Mouse (Mus musculus) kidney, postnatal 14 days (tissue): ENCODE data around the gene Setdb2.
"Not testable (repeated sequence)": the region's sequence is repeated elsewhere in the genome, so short reads cannot be mapped to it uniquely, and the experiment has no call there.

Experiments
- DNase-seq: peaks from one replicate; pipeline ENCODE4 v3.0.0; 2022; ENCODE audit warnings: mixed read lengths

The Setdb2 gene

GRCm38 (mm10) chr14:59440558-59441471 is at the start of gene Setdb2, which contains the start of gene Cab39l:
TSS of gene Setdb2 (minus strand) at chr14:59440884.
TSS of gene Cab39l (plus strand) at chr14:59440972.
- DNase-seq = peak; percentile 97

GRCm38 (mm10) chr14:59485247-59485810 is 44.6 kb upstream of the Setdb2 start:
- no peak for DNase-seq

- DNase-seq = peak; percentile 48
Measured at GRCm38 (mm10) chr14:59478699-59479098, 38.0 kb upstream of the Setdb2 start.

DNA sequence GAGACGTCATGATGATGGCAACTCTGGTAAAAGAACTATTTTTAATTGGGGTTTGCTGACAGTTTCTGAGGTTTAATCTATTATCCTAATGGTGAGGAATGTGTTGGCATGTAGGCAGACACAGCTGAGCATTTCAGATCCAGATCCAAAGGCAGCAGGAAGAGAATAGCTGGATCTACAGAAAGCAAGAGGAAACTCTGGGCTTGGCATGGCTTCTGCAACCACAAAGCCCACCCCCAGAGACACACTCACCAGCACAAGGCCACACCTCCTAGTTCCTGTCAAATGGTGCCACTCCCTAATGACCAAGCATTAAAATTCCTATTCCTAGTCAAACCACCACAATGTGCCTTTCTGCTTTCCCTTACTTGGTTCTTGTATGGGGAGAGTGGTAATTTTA is 30.1 kb upstream of the Setdb2 start:
- no peak for DNase-seq

- DNase-seq = peak; percentile 38
Measured at GRCm38 (mm10) chr14:59467798-59468197, 27.1 kb upstream of the Setdb2 start.

DNA sequence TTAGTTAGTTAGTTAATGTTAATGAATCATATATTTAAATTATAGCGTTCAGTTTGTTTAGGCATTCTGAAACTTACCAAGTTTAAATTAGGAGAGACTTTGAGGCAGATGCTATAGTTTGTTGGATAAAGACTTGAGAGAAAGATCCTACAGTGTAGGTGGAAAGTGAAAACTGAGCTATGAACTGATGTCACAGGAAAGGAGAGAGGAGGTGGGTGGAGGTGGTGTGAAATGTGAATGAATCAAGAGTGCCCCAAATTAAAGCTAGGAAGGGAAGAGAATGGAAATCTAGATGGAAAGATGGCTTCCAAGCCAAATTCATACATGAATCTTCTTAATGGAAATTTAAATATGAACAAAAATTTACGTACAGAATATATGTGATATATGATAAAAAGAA is 25.8 kb upstream of the Setdb2 start:
- DNase-seq = no peak

GRCm38 (mm10) chr14:59447981-59448380 is 7.3 kb upstream of the Setdb2 start:
- DNase-seq = peak; percentile 53

GRCm38 (mm10) chr14:59445421-59445820 is 4.7 kb upstream of the Setdb2 start:
- DNase-seq = no peak

DNA sequence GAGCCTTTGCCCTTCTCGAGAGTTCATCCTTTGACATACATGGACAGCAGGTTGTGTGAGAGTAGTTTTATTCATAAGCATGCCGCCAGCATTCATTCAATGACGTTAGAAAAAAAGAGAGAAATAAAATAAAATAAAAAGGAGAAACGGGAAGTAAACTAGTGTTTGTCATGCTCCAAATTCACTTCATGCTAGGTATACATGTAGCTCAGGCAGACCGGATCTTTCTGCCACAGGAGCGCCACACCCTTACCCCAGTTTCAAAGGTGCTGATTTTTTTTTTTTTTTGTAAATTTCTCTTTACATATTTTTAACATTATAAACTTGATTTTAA is 755 bp upstream of the Setdb2 start:
- no peak for DNase-seq

GRCm38 (mm10) chr14:59440039-59440438 is 645 bp downstream of the Setdb2 start:
- no peak for DNase-seq

GRCm38 (mm10) chr14:59438505-59438904 is 2.2 kb downstream of the Setdb2 start:
- DNase-seq = no peak

DNA sequence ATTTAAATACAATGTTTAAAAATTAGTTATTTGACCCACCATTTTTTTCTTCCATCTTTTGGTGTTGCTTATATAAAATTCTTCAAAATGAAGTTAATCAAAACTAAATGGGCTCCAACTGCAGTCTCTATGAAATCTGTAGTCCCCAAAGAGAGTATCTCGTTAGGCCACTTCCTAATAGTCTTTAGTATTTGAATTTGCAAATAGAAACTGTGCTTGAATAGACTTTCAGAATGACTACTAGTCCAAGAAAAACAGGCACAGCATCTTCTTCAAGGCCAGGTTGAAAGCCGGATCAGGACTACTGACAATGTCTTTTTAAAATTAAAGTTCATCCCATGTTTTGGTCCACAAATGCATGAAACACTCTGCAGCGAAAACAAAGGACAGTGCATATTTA is 3.3 kb downstream of the Setdb2 start:
- DNase-seq = no peak

DNA sequence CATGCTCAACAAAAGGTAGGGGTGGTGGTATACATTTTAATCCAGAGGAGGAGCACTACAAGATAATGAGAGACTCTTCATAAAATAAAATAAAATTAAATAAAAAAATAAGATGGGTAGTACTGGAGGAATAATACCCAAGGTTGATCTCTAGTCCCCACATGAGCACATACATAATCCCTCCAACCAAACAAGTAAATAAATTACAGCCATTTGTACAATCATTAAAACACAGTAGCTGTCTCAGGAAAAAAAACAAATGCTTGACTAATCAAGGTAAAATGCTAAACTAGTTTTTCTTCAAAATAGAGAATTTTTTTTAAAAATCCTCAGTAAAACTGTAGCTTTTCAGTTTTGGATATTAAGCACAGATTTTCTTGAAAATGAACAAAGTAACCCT is 5.5 kb downstream of the Setdb2 start:
- no peak for DNase-seq

GRCm38 (mm10) chr14:59433902-59434301 is 6.8 kb downstream of the Setdb2 start:
- DNase-seq = no peak

DNA sequence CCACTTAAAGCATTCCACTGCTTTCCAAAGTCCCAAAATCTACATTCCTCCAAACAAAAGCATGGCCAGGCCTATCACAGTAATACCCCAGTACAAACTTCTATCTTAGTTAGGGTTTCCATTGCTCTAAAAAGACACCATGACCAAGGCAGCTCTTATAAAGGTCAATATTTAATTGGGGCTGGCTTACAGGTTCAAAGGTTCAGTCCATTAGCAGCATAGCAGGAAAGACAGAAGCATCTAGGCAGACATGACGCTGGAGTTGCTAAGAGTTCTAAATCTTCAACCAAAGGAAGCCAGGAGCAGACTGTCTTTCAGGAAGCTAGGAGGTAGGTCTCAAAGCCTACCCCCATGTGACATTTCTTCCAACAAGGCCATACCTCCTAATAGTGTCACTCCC is 10.1 kb downstream of the Setdb2 start:
- DNase-seq = no peak

DNA sequence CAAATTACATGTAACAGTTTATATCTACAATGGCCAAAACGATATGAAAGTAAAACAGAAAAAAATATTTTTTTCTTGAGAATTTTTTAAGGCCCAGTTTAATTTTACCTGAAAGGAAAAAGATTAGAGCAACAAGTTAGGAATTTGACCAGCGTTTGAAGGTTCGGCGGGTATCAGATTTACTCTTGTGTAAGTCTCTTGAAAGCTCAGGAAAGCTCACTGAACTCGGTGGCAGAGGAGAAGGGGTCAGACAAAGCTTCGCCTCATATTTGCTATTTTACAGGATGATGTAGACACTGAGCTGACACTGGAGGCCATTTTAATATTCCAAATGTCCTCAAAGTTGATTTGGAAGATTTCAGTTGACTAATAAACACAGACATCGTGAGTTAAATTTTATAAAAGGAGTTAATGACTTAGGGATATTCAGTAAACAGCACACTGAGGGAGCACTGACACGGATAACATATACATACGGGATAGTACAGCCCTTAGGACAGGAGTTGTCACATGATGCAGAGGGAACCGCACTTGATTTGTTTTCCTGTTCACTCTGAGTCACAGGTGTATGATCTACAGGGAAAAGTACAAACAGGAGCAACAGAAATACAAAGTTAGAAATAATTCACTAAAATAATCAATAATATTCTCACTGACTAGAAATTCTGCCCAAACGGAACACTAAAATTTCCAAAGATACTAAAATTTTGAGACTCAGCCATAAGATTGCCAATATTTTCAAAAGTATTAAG is 17.6 kb downstream of the Setdb2 start:
- DNase-seq = no peak

DNA sequence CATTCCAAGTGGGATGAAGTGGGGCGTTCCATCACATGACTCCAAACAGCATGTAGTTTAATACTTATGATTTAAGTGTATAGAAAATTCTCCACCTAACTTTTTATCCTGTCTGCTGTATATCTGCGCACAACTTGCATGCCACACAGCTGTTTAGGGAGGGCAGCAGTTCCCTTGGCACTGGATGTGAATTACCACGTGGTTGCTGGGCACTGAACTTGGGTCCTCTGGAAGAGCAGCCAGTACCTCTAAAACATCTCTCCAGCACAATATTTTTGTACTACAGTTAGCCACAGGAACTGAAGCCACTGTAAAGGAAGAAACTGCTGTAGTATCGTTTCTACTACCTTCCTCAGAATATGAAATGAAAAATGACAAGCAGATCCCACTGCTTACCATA is 22.5 kb downstream of the Setdb2 start:
- DNase-seq = no peak

DNA sequence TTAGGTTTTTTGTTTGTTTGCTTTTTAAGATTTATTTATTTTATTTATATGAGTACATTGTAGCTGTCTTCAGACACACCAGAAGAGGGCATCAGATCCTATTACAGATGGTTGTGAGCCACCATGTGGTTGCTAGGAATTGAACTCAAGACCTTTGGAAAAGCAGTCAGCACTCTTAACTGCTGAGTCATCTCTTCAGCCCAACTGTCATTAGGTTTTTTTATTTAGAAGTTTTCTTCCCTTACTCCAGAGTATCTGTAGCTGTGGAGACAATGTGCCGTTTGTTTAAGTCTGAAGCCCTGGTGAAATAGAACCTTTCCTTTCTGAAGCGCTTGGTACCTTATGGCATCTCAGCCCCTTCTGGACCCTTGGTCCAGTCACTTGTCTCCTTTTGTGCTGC is 25.7 kb downstream of the Setdb2 start:
- DNase-seq = not testable (repeated sequence)

- no peak for DNase-seq
Measured at GRCm38 (mm10) chr14:59396999-59397398, 43.7 kb downstream of the Setdb2 start.

- no peak for DNase-seq
Measured at GRCm38 (mm10) chr14:59395281-59395680, 45.4 kb downstream of the Setdb2 start, which contains the start of gene Phf11c. TSS of gene Phf11c (minus strand) at chr14:59395381.

DNA sequence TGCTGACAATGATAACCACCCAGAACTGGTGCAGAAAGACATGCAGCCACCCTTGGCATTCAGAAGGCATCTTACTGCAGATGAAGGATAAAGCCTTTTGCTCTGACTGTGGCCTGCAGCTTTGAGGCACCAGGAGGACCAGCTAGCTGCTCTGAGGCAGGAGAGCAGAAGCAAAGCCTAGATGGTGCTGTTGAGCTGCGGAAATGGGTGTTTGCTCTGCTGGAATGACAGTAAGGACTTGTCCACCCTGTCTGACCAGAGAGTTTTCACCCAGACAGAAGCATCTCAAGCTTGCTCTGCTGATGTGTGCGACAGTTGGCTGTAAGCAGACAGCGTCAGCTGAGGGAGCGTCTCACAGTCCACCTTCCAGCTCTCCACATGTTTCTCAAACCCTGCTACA is 50.5 kb downstream of the Setdb2 start:
- peak; percentile 32 for DNase-seq

DNA sequence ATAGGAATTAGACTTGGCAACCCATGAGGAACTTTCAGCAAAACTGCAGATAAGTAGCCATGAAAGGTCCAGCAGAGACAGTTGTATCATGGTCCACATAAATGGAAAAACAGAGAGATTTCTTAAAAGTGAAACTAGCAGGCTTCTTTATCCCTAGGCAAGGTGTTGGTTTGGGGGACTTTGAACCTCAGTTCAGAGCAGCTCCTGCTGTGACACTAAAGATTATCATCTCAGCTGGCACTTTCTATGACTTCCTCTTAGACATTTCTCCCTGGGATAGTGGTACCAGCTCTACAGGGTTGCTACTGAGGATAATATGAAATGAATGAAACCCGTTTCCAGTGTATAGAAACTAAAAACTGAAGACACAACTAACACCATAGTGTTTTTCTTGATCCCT is 51.2 kb downstream of the Setdb2 start:
- DNase-seq = no peak

DNA sequence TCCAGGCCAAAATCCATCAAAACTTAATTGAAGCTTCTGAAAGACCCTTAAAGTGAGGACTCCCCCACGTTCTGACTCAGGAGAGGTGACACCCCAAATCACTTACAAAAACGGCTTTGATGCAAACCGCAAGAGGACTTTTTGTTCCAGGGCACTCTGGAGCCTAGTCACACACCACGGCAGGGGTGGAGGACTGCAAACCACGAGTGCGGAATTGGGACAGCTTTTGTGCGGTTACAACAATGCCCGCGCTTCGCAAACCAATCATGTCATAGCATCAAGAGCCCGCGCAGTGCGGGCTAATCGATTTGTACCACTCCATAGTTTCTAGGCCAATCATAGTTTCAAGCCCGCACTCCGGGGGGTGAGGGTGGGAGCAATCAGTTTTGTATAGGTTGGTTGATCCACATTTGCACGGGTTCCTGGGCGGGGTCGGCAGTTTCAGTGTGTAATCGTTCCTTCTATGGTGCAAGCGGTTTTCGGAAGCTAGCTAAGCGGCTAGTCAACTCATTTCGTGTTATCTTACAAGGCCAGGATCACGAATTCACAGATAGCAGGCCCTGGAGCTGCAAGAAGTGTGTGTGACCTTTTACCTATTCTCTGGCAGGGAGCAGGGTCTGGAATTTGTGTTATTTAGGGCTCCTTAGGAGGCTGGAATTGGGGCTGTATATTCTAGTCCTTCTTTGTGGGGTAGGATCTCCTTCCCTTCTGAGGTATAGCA is 70.2 kb downstream of the Setdb2 start:
- no peak for DNase-seq
